ENCODE assay signal across 9 mouse cellular contexts in the genomic region with DNA sequence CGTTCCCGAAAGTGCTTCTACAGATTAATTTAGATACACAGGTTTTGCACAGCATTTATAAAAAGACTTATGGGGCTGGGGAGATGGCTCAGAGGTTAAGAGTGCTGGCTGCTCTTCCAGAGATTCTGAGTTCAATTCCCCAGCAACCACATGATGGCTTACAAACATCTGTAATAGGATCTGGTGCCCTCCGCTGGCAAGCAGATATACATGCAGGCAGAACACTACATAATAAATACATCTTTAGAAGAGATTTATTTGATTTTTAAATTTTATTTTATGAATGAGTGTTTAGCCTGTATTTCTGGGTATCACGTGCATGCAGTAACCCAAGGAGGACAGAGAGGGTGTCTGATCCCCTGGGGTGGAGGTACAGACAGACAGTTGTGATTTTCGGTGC. TPM values are rescaled to one million over a fixed set of nuclear protein-coding genes. Genes with fewer than 3 reads are reported as not detected.
A peak's percentile ranks its signal among the peaks of the same experiment; 100 is the strongest.
DNase-seq lines count a peak whose midpoint lies in the region; ATAC-seq and TF ChIP-seq lines count a peak whose summit lies in the region.
"Had no signal": no experiment of that assay in that cellular context is flagged by ENCODE, and none has a peak within 500 bp of the region (broad histone marks: within the 10 kb centered on the region; RNA-seq: fewer than 3 reads in every experiment).

No protein-coding gene starts in this region.

- no peaks in the 10 kb centered on the region for H3K9me3 ChIP-seq in forebrain, postnatal 0 days (ENCODE audit: low read length)
- no peaks in the 10 kb centered on the region for H3K9me3 ChIP-seq in forebrain, embryonic 10.5 days
- H3K9me3 ChIP-seq in liver, postnatal 0 days (ENCODE audit: low read length) = no peaks in the 10 kb centered on the region
- H3K9me3 ChIP-seq in liver, embryonic 12.5 days (replicated peaks) = no peaks in the 10 kb centered on the region
- H3K9me3 ChIP-seq: hindbrain, embryonic 13.5 days had no signal

- no peak for DNase-seq in forebrain, postnatal 0 days
- no peak for DNase-seq in forebrain, embryonic 10.5 days (ENCODE audit: extremely low spot score, low spot score)
- peak; percentile 25 for DNase-seq in liver, postnatal 0 days
- peak; percentile 2 for DNase-seq in T-cell, adult 2 months (ENCODE audit: low spot score)
- peak; percentile 69 for DNase-seq in splenic B cell, adult 2 months (ENCODE audit: low read depth, low spot score)
- no peak for DNase-seq in right cerebral cortex, adult 2 months (ENCODE audit: low spot score in 2 of 2)
- no peak for DNase-seq in gastrocnemius, adult 18-20 months (ENCODE audit: low spot score)

- H3K36me3 ChIP-seq in forebrain, postnatal 0 days (ENCODE audit: insufficient read depth) = peaks cover 8% of the 10 kb centered on the region
- peaks cover 18% of the 10 kb centered on the region for H3K36me3 ChIP-seq in forebrain, embryonic 10.5 days (replicated peaks)
- H3K36me3 ChIP-seq in liver, postnatal 0 days (replicated peaks; ENCODE audit: insufficient read depth, low read length) = no peaks in the 10 kb centered on the region
- no peaks in the 10 kb centered on the region for H3K36me3 ChIP-seq in liver, embryonic 12.5 days
- H3K36me3 ChIP-seq in splenic B cell, adult 2 months (ENCODE audit: control insufficient read depth, insufficient read depth, low read length, poor library complexity, severe bottlenecking) = 0 out of 2 replicates have a peak, but pooled peaks cover 6% of the 10 kb centered on the region

- no peak overlapping the region for H3K9ac ChIP-seq in forebrain, postnatal 0 days
- H3K9ac ChIP-seq in liver, postnatal 0 days (replicated peaks) = no peak overlapping the region
- no peak overlapping the region for H3K9ac ChIP-seq in liver, embryonic 12.5 days
- H3K9ac ChIP-seq: hindbrain, embryonic 13.5 days had no signal

- H3K4me3 ChIP-seq in forebrain, postnatal 0 days (ENCODE audit: low read depth, low read length) = no peak overlapping the region
- no peak overlapping the region for H3K4me3 ChIP-seq in forebrain, embryonic 10.5 days
- no peak overlapping the region for H3K4me3 ChIP-seq in liver, postnatal 0 days (ENCODE audit: low read depth, low read length)
- H3K4me3 ChIP-seq in liver, embryonic 12.5 days = no peak overlapping the region
- H3K4me3 ChIP-seq: hindbrain, embryonic 13.5 days had no signal

- no peak overlapping the region for H3K4me2 ChIP-seq in forebrain, postnatal 0 days (ENCODE audit: low read depth)
- no peak overlapping the region for H3K4me2 ChIP-seq in liver, postnatal 0 days (ENCODE audit: low read depth, low read length)
- no peak overlapping the region for H3K4me2 ChIP-seq in liver, embryonic 12.5 days
- H3K4me2 ChIP-seq: hindbrain, embryonic 13.5 days had no signal

- 89% methylated on average over 5 of the region's 5 CpGs for WGBS in forebrain, postnatal 0 days
- WGBS in forebrain, embryonic 10.5 days = 91% methylated on average over 5 of the region's 5 CpGs
- WGBS in liver, postnatal 0 days (ENCODE audit: insufficient replicate concordance) = 75% methylated on average over 5 of the region's 5 CpGs
- 72% methylated on average over 5 of the region's 5 CpGs for WGBS in liver, embryonic 12.5 days (ENCODE audit: insufficient replicate concordance)

- no peaks in the 10 kb centered on the region for H3K27me3 ChIP-seq in forebrain, postnatal 0 days (ENCODE audit: insufficient read depth, low read length)
- no peaks in the 10 kb centered on the region for H3K27me3 ChIP-seq in forebrain, embryonic 10.5 days (ENCODE audit: poor library complexity, severe bottlenecking)
- H3K27me3 ChIP-seq in liver, postnatal 0 days (ENCODE audit: insufficient read depth, low read length) = no peaks in the 10 kb centered on the region
- H3K27me3 ChIP-seq in liver, embryonic 12.5 days (replicated peaks) = no peaks in the 10 kb centered on the region
- H3K27me3 ChIP-seq in splenic B cell, adult 2 months (ENCODE audit: control insufficient read depth, insufficient read depth, low read length, poor library complexity, severe bottlenecking) = no peaks in the 10 kb centered on the region
- H3K27me3 ChIP-seq: hindbrain, embryonic 13.5 days had no signal

- H3K4me1 ChIP-seq in forebrain, postnatal 0 days (ENCODE audit: insufficient read depth) = no peaks in the 10 kb centered on the region
- peaks cover 3% of the 10 kb centered on the region; the same call in 1 of the 2 replicates for H3K4me1 ChIP-seq in forebrain, embryonic 10.5 days
- no peaks in the 10 kb centered on the region for H3K4me1 ChIP-seq in liver, postnatal 0 days (ENCODE audit: insufficient read depth)
- no peaks in the 10 kb centered on the region for H3K4me1 ChIP-seq in liver, embryonic 12.5 days

- ATAC-seq in forebrain, postnatal 0 days = no peak
- no peak for ATAC-seq in liver, postnatal 0 days
- ATAC-seq in liver, embryonic 12.5 days = no peak

- peak; percentile 52 for TF ChIP-seq CTCF in forebrain, postnatal 0 days (IDR thresholded peaks at IDR 0.05; ENCODE audit: low read depth)
- TF ChIP-seq CTCF in liver, postnatal 0 days (IDR thresholded peaks at IDR 0.05; ENCODE audit: low read depth) = peak; percentile 61

- no peak overlapping the region for H3K27ac ChIP-seq in forebrain, postnatal 0 days (ENCODE audit: low read depth, low read length)
- no peak overlapping the region for H3K27ac ChIP-seq in forebrain, embryonic 10.5 days
- no peak overlapping the region for H3K27ac ChIP-seq in liver, postnatal 0 days (ENCODE audit: low read depth)
- H3K27ac ChIP-seq in liver, embryonic 12.5 days = no peak overlapping the region
- H3K27ac ChIP-seq: hindbrain, embryonic 13.5 days had no signal

- no peak for TF ChIP-seq EP300 in liver, postnatal 0 days (IDR thresholded peaks at IDR 0.05; ENCODE audit: low read depth)

RNA-seq across cellular contexts. Expression of gene Nucb2, which starts 9.9 kb away (rescaled TPM):
- total RNA-seq in forebrain, postnatal 0 days (2014; rRNA removed) = 32.6 and 36.6 TPM in 2 replicates
- 38.5 and 38.8 TPM in 2 replicates for polyA plus RNA-seq in forebrain, postnatal 0 days (2015; fragmentation: Nextera tagmentation; extraction: Ambion mirVana)
- 10.1 and 12.7 TPM in 2 replicates for polyA plus RNA-seq in forebrain, embryonic 10.5 days (2016; fragmentation: Nextera tagmentation; extraction: Ambion mirVana)
- 4.9 and 6.2 TPM in 2 replicates for polyA plus RNA-seq in liver, postnatal 0 days (2015; fragmentation: Nextera tagmentation; extraction: Ambion mirVana)
- polyA plus RNA-seq in liver, embryonic 12.5 days (2016; fragmentation: Nextera tagmentation; extraction: Ambion mirVana) = 3.3 and 3.5 TPM in 2 replicates
- total RNA-seq in gastrocnemius, adult 18-20 months (2021) = 1 to 10 TPM; 3.0 to 4.5 TPM

Comparison
In these comparisons a context has a peak if more than half of its experiments do, and no peak if none do; other contexts are left out.
1. DNase-seq: peak in liver, postnatal 0 days (single experiment), T-cell, adult 2 months (single experiment) and splenic B cell, adult 2 months (single experiment); none in forebrain, postnatal 0 days (single experiment), forebrain, embryonic 10.5 days (single experiment), right cerebral cortex, adult 2 months (0 of 2) and gastrocnemius, adult 18-20 months (single experiment).